ENCODE assay signal across 16 mouse cellular contexts in genomic region chr5:81568743-81569142, GRCm38 (mm10).
DNase-seq lines count a peak whose midpoint lies in the region; ATAC-seq and TF ChIP-seq lines count a peak whose summit lies in the region.
"Had no signal": no experiment of that assay in that cellular context is flagged by ENCODE, and none has a peak within 500 bp of the region (broad histone marks: within the 10 kb centered on the region; RNA-seq: fewer than 3 reads in every experiment).

No protein-coding gene starts in this region.

- H3K4me1 ChIP-seq in kidney, adult 2 months (ENCODE audit: control insufficient read depth, insufficient read depth, low read length), result no peaks in the 10 kb centered on the region
- 0 out of 2 replicates have a peak, but pooled peaks cover 3% of the 10 kb centered on the region for H3K4me1 ChIP-seq in kidney, embryonic 16.5 days (ENCODE audit: insufficient read depth, low read length)
- H3K4me1 ChIP-seq in intestine, embryonic 16.5 days (ENCODE audit: control insufficient read depth, insufficient read depth, low read length), result no peaks in the 10 kb centered on the region
- H3K4me1 ChIP-seq in hindbrain, embryonic 11.5 days (replicated peaks; ENCODE audit: control insufficient read depth, insufficient read depth, low read length), result no peaks in the 10 kb centered on the region
- H3K4me1 ChIP-seq: heart, embryonic 15.5 days; midbrain, embryonic 15.5 days had no signal

- TF ChIP-seq POLR2A in kidney, adult 2 months (IDR thresholded peaks at IDR 0.05; ENCODE audit: low read depth, low read length), result no peak

- H3K9ac ChIP-seq in kidney, embryonic 16.5 days (replicated peaks; ENCODE audit: low read length), result no peak overlapping the region
- H3K9ac ChIP-seq in intestine, embryonic 16.5 days (ENCODE audit: low read depth, low read length), result no peak overlapping the region
- H3K9ac ChIP-seq in hindbrain, embryonic 11.5 days (ENCODE audit: low read depth, low read length), result no peak overlapping the region
- H3K9ac ChIP-seq: heart, embryonic 15.5 days; liver, embryonic 14.5 days; midbrain, embryonic 15.5 days had no signal

- no peak overlapping the region for H3K4me3 ChIP-seq in kidney, adult 2 months (ENCODE audit: insufficient read depth, low read depth, low read length)
- no peak overlapping the region for H3K4me3 ChIP-seq in kidney, embryonic 16.5 days (ENCODE audit: low read length)
- H3K4me3 ChIP-seq in intestine, embryonic 16.5 days (ENCODE audit: low read length), result no peak overlapping the region
- H3K4me3 ChIP-seq in hindbrain, embryonic 11.5 days (ENCODE audit: low read depth, low read length), result no peak overlapping the region
- H3K4me3 ChIP-seq: heart, embryonic 15.5 days; midbrain, embryonic 15.5 days had no signal

- no peak overlapping the region for H3K27ac ChIP-seq in kidney, adult 2 months (ENCODE audit: insufficient read depth, low read depth, low read length)
- no peak overlapping the region for H3K27ac ChIP-seq in kidney, embryonic 16.5 days (ENCODE audit: low read length)
- no peak overlapping the region for H3K27ac ChIP-seq in intestine, embryonic 16.5 days (ENCODE audit: low read length)
- H3K27ac ChIP-seq in hindbrain, embryonic 11.5 days (ENCODE audit: low read depth, low read length), result no peak overlapping the region
- H3K27ac ChIP-seq: heart, embryonic 15.5 days; liver, embryonic 14.5 days; midbrain, embryonic 15.5 days had no signal

- no peaks in the 10 kb centered on the region for H3K27me3 ChIP-seq in kidney, adult 2 months (replicated peaks; ENCODE audit: control insufficient read depth, insufficient read depth, low read length)
- H3K27me3 ChIP-seq in kidney, embryonic 16.5 days (ENCODE audit: insufficient read depth, low read length), result no peaks in the 10 kb centered on the region
- no peaks in the 10 kb centered on the region for H3K27me3 ChIP-seq in intestine, embryonic 16.5 days (replicated peaks; ENCODE audit: control insufficient read depth, insufficient read depth, low read length)
- H3K27me3 ChIP-seq in hindbrain, embryonic 11.5 days (ENCODE audit: control insufficient read depth, insufficient read depth, low read length), result no peaks in the 10 kb centered on the region
- H3K27me3 ChIP-seq: heart, embryonic 15.5 days; midbrain, embryonic 15.5 days had no signal

- no peaks in the 10 kb centered on the region for H3K9me3 ChIP-seq in kidney, embryonic 16.5 days (ENCODE audit: low read length)
- H3K9me3 ChIP-seq in intestine, embryonic 16.5 days (ENCODE audit: control insufficient read depth, low read length), result no peaks in the 10 kb centered on the region
- H3K9me3 ChIP-seq in hindbrain, embryonic 11.5 days (ENCODE audit: control insufficient read depth, low read length), result no peaks in the 10 kb centered on the region
- H3K9me3 ChIP-seq: heart, embryonic 15.5 days; midbrain, embryonic 15.5 days had no signal

- TF ChIP-seq CTCF in kidney, adult 2 months (conservative IDR thresholded peaks at IDR 0.05; ENCODE audit: insufficient read depth, insufficient read length, low read depth, low read length), result no peak

- peak; percentile 42 for DNase-seq in adrenal gland, postnatal 14 days
- DNase-seq in adrenal gland, adult 18-20 months (ENCODE audit: low spot score in 2 of 2), result no peak
- peak; percentile 85 for DNase-seq in kidney, adult 2 months
- DNase-seq in NIH3T3 (ENCODE audit: low read depth), result peak; percentile 36
- no peak for DNase-seq in hindbrain, embryonic 11.5 days (ENCODE audit: low spot score)
- no peak for DNase-seq in urinary bladder, postnatal 25 days (ENCODE audit: low spot score)
- DNase-seq: cerebellum, adult 11 months; embryo, embryonic 11 days; layer of hippocampus, adult 9-11 months; right cerebral cortex, postnatal 4 days had no signal

- WGBS in kidney, adult 2 months, result 54% methylated on average over 1 of the region's 1 CpGs
- 79% methylated on average over 1 of the region's 1 CpGs for WGBS in kidney, embryonic 16.5 days
- 74% methylated on average over 1 of the region's 1 CpGs for WGBS in intestine, embryonic 16.5 days
- WGBS in hindbrain, embryonic 11.5 days, result 70% methylated on average over 1 of the region's 1 CpGs

- no peak for ATAC-seq in kidney, embryonic 16.5 days (ENCODE audit: low FRiP score, low TSS enrichment)
- peak; percentile 98 for ATAC-seq in intestine, embryonic 16.5 days
- no peak for ATAC-seq in hindbrain, embryonic 11.5 days (ENCODE audit: low FRiP score)
- ATAC-seq: forebrain, embryonic 16.5 days; midbrain, embryonic 15.5 days had no signal

- H3K4me2 ChIP-seq in kidney, embryonic 16.5 days (replicated peaks; ENCODE audit: low read depth, low read length), result no peak overlapping the region
- no peak overlapping the region for H3K4me2 ChIP-seq in intestine, embryonic 16.5 days (ENCODE audit: low read depth, low read length)
- no peak overlapping the region for H3K4me2 ChIP-seq in hindbrain, embryonic 11.5 days (replicated peaks; ENCODE audit: low read depth, low read length)
- H3K4me2 ChIP-seq: heart, embryonic 15.5 days; midbrain, embryonic 15.5 days had no signal

- no peaks in the 10 kb centered on the region for H3K36me3 ChIP-seq in kidney, adult 2 months (ENCODE audit: control insufficient read depth, insufficient read depth, low read length)
- H3K36me3 ChIP-seq in kidney, embryonic 16.5 days (ENCODE audit: insufficient read depth, low read length), result no peaks in the 10 kb centered on the region
- H3K36me3 ChIP-seq in intestine, embryonic 16.5 days (ENCODE audit: control insufficient read depth, insufficient read depth, low read length), result no peaks in the 10 kb centered on the region
- no peaks in the 10 kb centered on the region for H3K36me3 ChIP-seq in hindbrain, embryonic 11.5 days (ENCODE audit: control insufficient read depth, insufficient read depth, low read length)
- H3K36me3 ChIP-seq: heart, embryonic 15.5 days; midbrain, embryonic 15.5 days had no signal

Comparison
In these comparisons a context has a peak if more than half of its experiments do, and no peak if none do; other contexts are left out.
1. DNase-seq: peak in adrenal gland, postnatal 14 days (single experiment), kidney, adult 2 months (single experiment) and NIH3T3 (single experiment); none in adrenal gland, adult 18-20 months (0 of 2), hindbrain, embryonic 11.5 days (single experiment) and urinary bladder, postnatal 25 days (single experiment).